Mouse (Mus musculus) adrenal gland, postnatal 0 days (tissue): ENCODE results near the gene Defa22. TPM values are rescaled to one million over a fixed set of nuclear protein-coding genes. Genes with fewer than 3 reads are reported as not detected.

Experiments used
- polyA plus RNA-seq: library from polyadenylated mRNA; unstranded; fragments of >200 nt; fragmentation: Nextera tagmentation; extraction: Ambion mirVana; gene quantifications from 2 replicates; pipeline ENCODE4 v1.2.1, GENCODE M21; 2015

Defa22 gene
- not detected in 2 replicates for polyA plus RNA-seq

DNA sequence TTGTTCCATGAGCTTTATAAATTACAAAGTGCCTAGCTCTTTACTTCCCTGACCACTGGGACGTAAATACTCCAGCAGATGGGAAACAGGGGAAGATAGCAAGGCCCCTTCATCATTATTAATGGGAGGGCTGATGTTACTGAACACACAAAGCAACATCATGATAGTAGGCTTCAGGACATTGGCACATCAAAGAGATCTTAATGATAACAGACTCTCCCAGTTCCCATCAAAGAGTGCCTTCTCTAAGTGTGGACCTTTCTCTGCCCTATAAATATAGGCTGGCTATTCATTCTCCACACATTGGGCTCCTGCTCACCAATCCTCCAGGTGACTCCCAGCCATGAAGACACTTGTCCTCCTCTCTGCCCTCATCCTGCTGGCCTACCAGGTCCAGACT, at the start of gene Defa22:
TSS of gene Defa22 (plus strand) at position 301 of the 400 bp plus-strand sequence.

DNA sequence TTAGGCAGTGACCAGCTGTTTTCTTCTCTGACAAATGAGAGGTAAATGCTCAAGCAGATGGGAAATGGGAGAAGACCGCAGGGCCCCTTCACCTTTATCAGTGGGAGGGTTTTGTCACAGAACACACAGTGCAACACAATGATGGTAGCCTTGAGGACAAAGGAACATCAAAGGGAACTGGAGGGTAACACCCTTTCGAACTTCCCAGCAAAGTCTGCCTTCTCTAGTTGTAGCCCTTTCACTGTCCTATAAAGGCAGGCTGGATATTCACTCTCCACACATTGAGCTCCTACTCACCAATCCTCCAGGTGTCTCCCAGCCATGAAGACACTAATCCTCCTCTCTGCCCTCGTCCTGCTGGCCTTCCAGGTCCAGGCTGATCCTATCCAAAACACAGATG, 27.7 kb upstream of the Defa22 start, which contains the start of gene Defa30:
TSS of gene Defa30 (plus strand) at position 301 of the 400 bp plus-strand sequence.

DNA sequence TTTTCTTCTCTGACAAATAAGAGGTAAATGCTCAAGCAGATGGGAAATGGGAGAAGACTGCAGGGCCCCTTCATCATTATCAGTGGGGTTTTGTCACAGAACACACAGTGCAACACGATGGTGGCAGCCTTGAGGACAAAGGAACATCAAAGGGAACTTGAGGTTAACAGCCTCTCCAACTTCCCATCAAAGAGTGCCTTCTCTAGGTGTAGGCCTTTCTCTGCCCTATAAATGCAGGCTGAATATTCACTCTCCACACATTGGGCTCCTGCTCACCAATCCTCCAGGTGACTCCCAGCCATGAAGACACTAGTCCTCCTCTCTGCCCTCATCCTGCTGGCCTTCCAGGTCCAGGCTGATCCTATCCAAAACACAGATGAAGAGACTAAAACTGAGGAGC, 29.2 kb downstream of the Defa22 start, which contains the start of gene Defa31:
TSS of gene Defa31 (plus strand) at position 301 of the 400 bp plus-strand sequence.

DNA sequence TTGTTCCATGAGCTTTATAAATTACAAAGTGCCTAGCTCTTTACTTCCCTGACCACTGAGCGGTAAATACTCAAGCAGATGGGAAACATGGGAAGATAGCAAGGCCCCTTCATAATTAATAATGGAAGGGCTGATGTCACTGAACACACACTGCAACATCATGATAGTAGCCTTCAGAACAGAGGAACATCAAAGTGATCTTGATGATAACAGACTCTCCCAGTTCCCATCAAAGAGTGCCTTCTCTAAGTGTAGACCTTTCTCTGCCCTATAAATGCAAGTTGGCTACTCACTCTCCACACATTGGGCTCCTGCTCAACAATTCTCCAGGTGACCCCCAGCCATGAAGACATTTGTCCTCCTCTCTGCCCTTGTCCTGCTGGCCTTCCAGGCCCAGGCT, 39.2 kb downstream of the Defa22 start, which contains the start of gene Gm15293:
TSS of gene Gm15293 (plus strand) at position 301 of the 400 bp plus-strand sequence.

Other genes starting within 250 kb of the Defa22 start
- gene Gm6040, start 240.2 kb upstream of the Defa22 start, polyA plus RNA-seq = not detected in 2 replicates
- gene AY761185, start 217.6 kb upstream of the Defa22 start, polyA plus RNA-seq = not detected in 2 replicates
- gene Defa21, start 136.7 kb upstream of the Defa22 start, polyA plus RNA-seq = not detected in 2 replicates
- not detected in 2 replicates for gene Defa23, start 107.2 kb upstream of the Defa22 start, polyA plus RNA-seq
- not detected in 2 replicates for gene Defa35, start 97.2 kb upstream of the Defa22 start, polyA plus RNA-seq
- gene Defa25, start 77.8 kb upstream of the Defa22 start, polyA plus RNA-seq = not detected in 2 replicates
- gene Gm14851, start 66.2 kb upstream of the Defa22 start, polyA plus RNA-seq = not detected in 2 replicates
- not detected in 2 replicates for gene Defa30, start 27.6 kb upstream of the Defa22 start, polyA plus RNA-seq
- gene Defa31, start 29.3 kb downstream of the Defa22 start, polyA plus RNA-seq = not detected in 2 replicates
- gene Gm15293, start 39.3 kb downstream of the Defa22 start, polyA plus RNA-seq = not detected in 2 replicates
- gene Gm15292, start 87.5 kb downstream of the Defa22 start, polyA plus RNA-seq = not detected in 2 replicates
- gene Defa27, start 153.3 kb downstream of the Defa22 start, polyA plus RNA-seq = not detected in 2 replicates
- not detected in 2 replicates for gene Defa29, start 164.7 kb downstream of the Defa22 start, polyA plus RNA-seq
- not detected in 2 replicates for gene Defa2, start 216.2 kb downstream of the Defa22 start, polyA plus RNA-seq
- not detected in 2 replicates for gene Defa33, start 229.5 kb downstream of the Defa22 start, polyA plus RNA-seq